Mouse (Mus musculus) small intestine, adult 2 months (tissue): Measurements from ENCODE around the gene Nmu.

Source experiments
- CTCF ChIP-seq: fragments of 200-500 bp; IDR thresholded peaks from 2 replicates; pipeline ENCODE4 v1.5.1; 2012; ENCODE audit warnings: low read depth, mild to moderate bottlenecking, control low read depth, inconsistent platforms, low read length, moderate library complexity, mixed read lengths; ENCODE audit not compliant: insufficient replicate concordance, insufficient read length; ENCODE audit errors: extremely low read depth
- POLR2A ChIP-seq: fragments of 200-500 bp; IDR thresholded peaks from 2 replicates; pipeline ENCODE4 v1.6.1; 2012; ENCODE audit warnings: low read depth, mild to moderate bottlenecking, control low read depth, inconsistent platforms, low read length, moderate library complexity

DNA sequence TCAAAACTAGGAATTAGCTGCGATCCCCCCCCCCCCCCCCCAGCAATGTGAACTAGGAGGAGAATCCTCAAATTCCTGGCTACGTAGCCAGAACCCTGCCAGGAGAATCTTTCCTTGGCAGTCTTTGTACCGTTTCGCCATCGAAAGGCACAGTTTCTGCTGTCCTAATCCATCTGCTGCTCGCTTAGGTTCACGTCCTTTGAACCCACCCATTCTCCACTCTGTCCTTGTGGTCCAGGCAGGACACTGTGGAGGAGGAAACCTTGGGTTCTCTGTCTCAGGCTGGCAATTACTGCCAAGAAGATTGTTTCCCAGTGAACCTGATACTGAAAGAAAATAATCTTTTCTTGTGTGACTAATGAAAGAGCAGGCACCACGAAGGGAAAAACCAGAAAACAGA is 58.0 kb downstream of the Nmu start:
- TF ChIP-seq CTCF (no peak), POLR2A (no peak; the same call in 1 of the 2 replicates)
